Mouse (Mus musculus): ENCODE measurements around the gene Diras1. TPM values are rescaled to one million over a fixed set of nuclear protein-coding genes. Genes with fewer than 3 reads are reported as not detected.

Diras1 gene
- total and polyA plus RNA-seq, 3 experiments: not detected

DNA sequence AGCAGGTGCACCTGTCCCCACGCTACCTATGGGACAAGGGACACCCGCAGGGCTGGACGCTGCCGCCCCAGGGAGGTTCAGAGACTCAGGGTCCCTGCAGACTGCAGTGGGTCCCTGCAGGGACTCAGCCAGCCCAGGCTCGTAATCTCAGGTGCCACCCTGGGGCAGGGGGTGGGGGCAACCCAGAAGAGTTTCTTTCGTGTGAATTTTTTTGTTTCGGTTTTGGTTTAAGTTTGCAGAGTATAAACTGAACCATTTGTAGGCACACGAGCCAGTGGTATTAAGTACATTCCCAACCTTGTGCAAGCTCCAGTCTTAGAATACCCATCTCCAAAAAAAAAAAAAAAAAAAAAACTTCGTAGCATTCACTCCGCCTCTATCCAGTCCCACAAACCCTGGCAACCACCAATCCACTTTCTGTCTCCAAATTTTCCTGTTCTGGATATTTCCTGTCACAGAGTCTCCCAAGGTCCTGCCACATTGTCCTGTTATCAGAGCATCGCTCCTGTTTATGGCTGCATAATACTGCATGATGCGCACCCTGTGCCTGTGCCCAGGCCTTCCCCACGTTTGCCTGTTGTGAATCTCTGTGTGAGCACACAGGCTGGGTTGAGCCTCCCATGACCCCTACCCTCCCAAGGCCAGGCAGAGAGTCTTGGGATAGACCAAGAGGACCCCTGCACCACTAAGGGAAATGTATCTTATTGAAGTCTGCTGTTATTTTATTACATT lies 39.3 kb downstream of the Diras1 start (continued):
- no peak for TF ChIP-seq RAD21 (IDR thresholded peaks at IDR 0.05; ENCODE audit: low read depth, low read length)
- no peak for TF ChIP-seq ZC3H11A (IDR thresholded peaks at IDR 0.05; ENCODE audit: low read depth, low read length)
- TF ChIP-seq ZNF384 (IDR thresholded peaks at IDR 0.05; ENCODE audit: low read depth, low read length): peak; percentile 75
- TF ChIP-seq MAZ (IDR thresholded peaks at IDR 0.05; ENCODE audit: low read depth, low read length): peak; percentile 96
- TF ChIP-seq E2F4 (IDR thresholded peaks at IDR 0.05; ENCODE audit: insufficient replicate concordance, low read depth, low read length): no peak
- TF ChIP-seq POLR2AphosphoS2 (IDR thresholded peaks at IDR 0.05; ENCODE audit: low read depth, low read length): no peak
- no peak for TF ChIP-seq USF1 (IDR thresholded peaks at IDR 0.05; ENCODE audit: low read depth, low read length)
- TF ChIP-seq PAX5 (IDR thresholded peaks at IDR 0.05; ENCODE audit: low read length): no peak
- no peak for TF ChIP-seq CHD1 (IDR thresholded peaks at IDR 0.05; ENCODE audit: low read depth, low read length)
- no peak for TF ChIP-seq BHLHE40 (IDR thresholded peaks at IDR 0.05; ENCODE audit: low read depth, low read length)

DNA sequence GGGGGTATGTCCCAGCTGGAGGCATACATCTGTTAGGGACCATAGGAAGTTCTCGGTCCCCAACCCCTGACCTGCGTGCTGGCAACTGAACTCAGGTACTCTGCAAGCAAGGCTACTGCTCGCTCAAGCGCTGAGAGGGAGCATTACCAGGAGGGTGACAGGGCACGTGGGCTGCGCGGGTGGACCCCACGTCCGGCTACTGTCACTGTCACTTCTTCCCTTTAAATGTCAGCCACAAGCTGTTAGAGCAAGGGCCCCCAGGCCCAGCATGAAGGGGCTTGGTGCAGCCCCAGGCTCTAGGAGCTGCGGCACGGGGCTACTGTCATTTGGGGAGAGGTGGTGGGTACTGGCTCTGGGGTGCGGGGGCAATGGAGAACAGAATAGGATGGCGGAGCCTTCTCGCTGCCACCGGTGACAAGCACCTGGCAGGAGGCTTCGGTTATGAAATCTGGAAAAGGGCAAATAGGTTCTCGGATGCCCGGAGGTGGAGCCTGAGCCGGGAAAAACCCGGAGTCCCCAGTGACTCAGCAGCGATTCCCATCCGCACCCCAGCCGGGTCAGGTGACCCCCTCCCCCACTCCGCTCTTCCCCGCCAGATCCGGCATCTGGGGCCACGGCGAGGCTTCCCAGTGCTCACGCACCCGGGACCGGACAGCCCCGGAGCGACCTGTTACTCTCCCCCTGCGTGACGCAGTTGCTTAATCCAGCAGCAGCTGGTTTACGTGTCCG lies 40.1 kb downstream of the Diras1 start:
- Histone ChIP-seq H3K27ac (ENCODE audit: insufficient read depth, low read depth) (peak overlapping the region; percentile 34; the same call in 1 of the 2 replicates), H3K27me3 (replicated peaks) (peaks cover 7% of the 10 kb centered on the region), H3K9me3 (replicated peaks; ENCODE audit: low read length) (peaks cover 3% of the 10 kb centered on the region), H3K4me2 (ENCODE audit: insufficient read depth, low read depth, poor library complexity, severe bottlenecking) (peak overlapping the region; percentile 77), H3K9ac (ENCODE audit: insufficient read depth, low read depth) (0 out of 2 replicates have a peak overlapping the region, but pooled peaks have one; percentile 31), H3K4me1 (ENCODE audit: control insufficient read depth in 1 of 2, insufficient read depth in 2 of 2) (peaks cover 28 to 71% of the 10 kb centered on the region in 2 experiments), H3K79me2 (replicated peaks; ENCODE audit: control insufficient read depth, extremely low read depth, insufficient read depth, poor library complexity, severe bottlenecking) (no peaks in the 10 kb centered on the region), H3K36me3 (replicated peaks in 1 of 2; ENCODE audit: control insufficient read depth in 1 of 2, insufficient read depth in 1 of 2, low read length in 1 of 2) (no peaks in the 10 kb centered on the region), H3K4me3 (replicated peaks in 1 of 3; ENCODE audit: low read depth in 2 of 3, low read length in 2 of 3, poor library complexity in 1 of 3) (peak overlapping the region; percentile 7 to 64 (median 26))
- in situ Hi-C loops (cut with MboI; ENCODE audit: low pct_ligation_motif_present, low pct_unique_long_range_greater_than_20kb, low sequenced_read_pairs): no loop called here
- dilution Hi-C loops (cut with MboI; ENCODE audit: extremely low pct_ligation_motif_present, extremely low pct_unique_long_range_greater_than_20kb, low sequenced_read_pairs): no loop called here
- no peak for DNase-seq (ENCODE audit: extremely low read depth)
- TF ChIP-seq UBTF (IDR thresholded peaks at IDR 0.05; ENCODE audit: low read depth, low read length): no peak
- peak; percentile 42; the same call in 1 of the 2 replicates for TF ChIP-seq MAFK (IDR thresholded peaks at IDR 0.05; ENCODE audit: insufficient replicate concordance, low read length)
- TF ChIP-seq ZKSCAN1 (IDR thresholded peaks at IDR 0.05; ENCODE audit: borderline replicate concordance, low read depth, low read length): no peak
- TF ChIP-seq ZMIZ1 (IDR thresholded peaks at IDR 0.05; ENCODE audit: low read depth, low read length): 0 out of 2 replicates have a peak, but pooled peaks have one; percentile 18
- no peak for TF ChIP-seq CHD1 (IDR thresholded peaks at IDR 0.05; ENCODE audit: low read depth, low read length)
- TF ChIP-seq USF1 (IDR thresholded peaks at IDR 0.05; ENCODE audit: low read depth, low read length): peak; percentile 47
- TF ChIP-seq RCOR1 (conservative IDR thresholded peaks at IDR 0.05; ENCODE audit: low read depth, low read length): peak; percentile 24; the same call in 1 of the 2 replicates
- TF ChIP-seq ETS1 (conservative IDR thresholded peaks at IDR 0.05; ENCODE audit: low read depth, low read length): peak; percentile 95
- no peak for TF ChIP-seq MYC (IDR thresholded peaks at IDR 0.05; ENCODE audit: low read depth, low read length)
- no peak for TF ChIP-seq HCFC1 (IDR thresholded peaks at IDR 0.05; ENCODE audit: low read depth, low read length)
- TF ChIP-seq PAX5 (IDR thresholded peaks at IDR 0.05; ENCODE audit: low read length): no peak
- TF ChIP-seq SIN3A (IDR thresholded peaks at IDR 0.05; ENCODE audit: low read length): peak; percentile 47; the same call in 1 of the 2 replicates
- no peak for TF ChIP-seq KAT2A (IDR thresholded peaks at IDR 0.05; ENCODE audit: insufficient replicate concordance, low read length)
- TF ChIP-seq JUN (IDR thresholded peaks at IDR 0.05; ENCODE audit: insufficient read depth, low read depth, low read length): no peak
- TF ChIP-seq CHD2 (IDR thresholded peaks at IDR 0.05; ENCODE audit: low read length): peak; percentile 87
- peak; percentile 94 for TF ChIP-seq BHLHE40 (IDR thresholded peaks at IDR 0.05; ENCODE audit: low read depth, low read length)
- TF ChIP-seq CTCF (conservative IDR thresholded peaks at IDR 0.05 in 1 of 2, IDR thresholded peaks at IDR 0.05 in 1 of 2; ENCODE audit: low read depth in 2 of 2, low read length in 2 of 2): no peak
- TF ChIP-seq SMC3 (IDR thresholded peaks at IDR 0.05; ENCODE audit: low read depth, low read length): no peak
- no peak for TF ChIP-seq TBP (conservative IDR thresholded peaks at IDR 0.05; ENCODE audit: low read depth, low read length)
- no peak for TF ChIP-seq POLR2AphosphoS2 (IDR thresholded peaks at IDR 0.05; ENCODE audit: low read depth, low read length)
- no peak for TF ChIP-seq E2F4 (IDR thresholded peaks at IDR 0.05; ENCODE audit: insufficient replicate concordance, low read depth, low read length)
- no peak for TF ChIP-seq USF2 (conservative IDR thresholded peaks at IDR 0.05; ENCODE audit: low read depth, low read length)
- TF ChIP-seq NRF1 (IDR thresholded peaks at IDR 0.05; ENCODE audit: low read depth, low read length): 0 out of 2 replicates have a peak, but pooled peaks have one; percentile 27
- peak; percentile 70; the same call in 1 of the 2 replicates for TF ChIP-seq MEF2A (IDR thresholded peaks at IDR 0.05; ENCODE audit: borderline replicate concordance, low read depth, low read length)
- TF ChIP-seq NELFE (IDR thresholded peaks at IDR 0.05; ENCODE audit: low read depth, low read length): no peak
- TF ChIP-seq GABPA (IDR thresholded peaks at IDR 0.05; ENCODE audit: insufficient replicate concordance, low read depth, low read length): no peak
- no peak for TF ChIP-seq ZC3H11A (IDR thresholded peaks at IDR 0.05; ENCODE audit: low read depth, low read length)
- peak; percentile 53 for TF ChIP-seq EP300 (IDR thresholded peaks at IDR 0.05; ENCODE audit: low read length)
- TF ChIP-seq POLR2A (IDR thresholded peaks at IDR 0.05; ENCODE audit: low read depth, low read length): 0 out of 2 replicates have a peak, but pooled peaks have one; percentile 13
- TF ChIP-seq MXI1 (IDR thresholded peaks at IDR 0.05; ENCODE audit: low read depth, low read length): peak; percentile 12
